Mouse (Mus musculus) liver, embryonic 14.5 days (tissue): ENCODE measurements at regions not wholly inside any gene's neighbourhood (a gene's known extent, or its start where the extent isn't known, plus 50 kb on each side); places are given as distances from the start of the nearest gene placed in this dataset.

Experiments used
- CTCF ChIP-seq: IDR thresholded peaks from 2 replicates; pipeline ENCODE4 v1.5.1; 2016; ENCODE audit warnings: antibody characterized with exemption, low read depth, control low read depth
- EP300 ChIP-seq: IDR thresholded peaks from 2 replicates; pipeline ENCODE4 v1.6.1; 2016; ENCODE audit warnings: antibody characterized with exemption, low read depth

GRCm38 (mm10) chr12:25615377-25615776 is 518.4 kb upstream of the Id2 start:
- TF ChIP-seq CTCF (no peak), EP300 (no peak)
